Mouse (Mus musculus) E14TG2a.4 (cell line): ENCODE measurements around the gene Lin52.

Source experiments
- H3K27me3 ChIP-seq: 2 replicates; pipeline ENCODE4 v1.6.1; 2014; ENCODE audit warnings: low read length, control low read depth; ENCODE audit not compliant: insufficient read depth
- H3K36me3 ChIP-seq: 2 replicates; pipeline ENCODE4 v1.6.1; 2014; ENCODE audit warnings: low read length, control low read depth; ENCODE audit not compliant: insufficient read depth
- H3K4me1 ChIP-seq: replicated peaks from 2 replicates; pipeline ENCODE4 v1.6.1; 2014; ENCODE audit warnings: low read depth, low read length, control low read depth
- H3K4me3 ChIP-seq: replicated peaks from 2 replicates; pipeline ENCODE4 v1.5.1; 2014; ENCODE audit warnings: mild to moderate bottlenecking, low read length
- H3K9me3 ChIP-seq: 2 replicates; pipeline ENCODE4 v1.6.1; 2014; ENCODE audit warnings: low read length, control low read depth
- CTCF ChIP-seq: conservative IDR thresholded peaks from 2 replicates; pipeline ENCODE4 v1.5.1; 2014; ENCODE audit warnings: low read length
- NANOG ChIP-seq: IDR thresholded peaks from 2 replicates; pipeline ENCODE4 v1.6.1; 2014; ENCODE audit warnings: borderline replicate concordance, low read length, mixed read lengths
- POU5F1 ChIP-seq: IDR thresholded peaks from 2 replicates; pipeline ENCODE4 v1.6.1; 2014; ENCODE audit warnings: low read length, borderline replicate concordance

Lin52 gene

GRCm38 (mm10) chr12:84451801-84452200, 579 bp downstream of the Lin52 start:
- Histone ChIP-seq H3K27me3 (no peaks in the 10 kb centered on the region), H3K4me3 (peak overlapping the region; percentile 99), H3K9me3 (no peaks in the 10 kb centered on the region), H3K4me1 (peaks cover 23% of the 10 kb centered on the region), H3K36me3 (peaks cover 27% of the 10 kb centered on the region)
- TF ChIP-seq POU5F1 = no peak
- TF ChIP-seq NANOG = no peak
- TF ChIP-seq CTCF = no peak

DNA sequence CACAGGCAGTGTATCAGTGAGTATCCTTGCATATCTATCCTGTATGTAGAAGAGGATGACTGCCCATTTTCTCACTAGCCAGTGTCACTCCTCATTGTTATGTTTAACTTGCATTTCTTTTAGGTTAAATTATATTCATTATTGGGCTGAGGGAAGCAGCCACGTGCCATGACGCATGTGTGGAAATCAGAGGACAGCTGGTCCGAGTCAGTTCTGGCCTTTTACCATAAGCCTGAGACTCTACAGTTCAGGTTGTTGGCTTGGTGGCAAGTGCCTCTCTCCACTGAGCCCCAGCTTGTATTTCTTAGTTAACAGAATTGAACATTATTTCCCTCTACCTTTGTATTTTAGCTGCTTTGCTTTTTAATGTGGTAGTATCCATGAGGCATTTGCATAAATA, 5.7 kb downstream of the Lin52 start:
- TF ChIP-seq NANOG = no peak
- no peak for TF ChIP-seq CTCF
- TF ChIP-seq POU5F1 = no peak
- H3K9me3 ChIP-seq = no peaks in the 10 kb centered on the region
- no peaks in the 10 kb centered on the region for H3K27me3 ChIP-seq
- H3K4me1 ChIP-seq = peaks cover 14% of the 10 kb centered on the region
- peaks cover 73% of the 10 kb centered on the region for H3K36me3 ChIP-seq
- no peak overlapping the region for H3K4me3 ChIP-seq

- peaks cover 90% of the 10 kb centered on the region for H3K36me3 ChIP-seq
- H3K9me3 ChIP-seq = no peaks in the 10 kb centered on the region
- 0 out of 2 replicates have a peak, but pooled peaks cover 5% of the 10 kb centered on the region for H3K4me1 ChIP-seq
- TF ChIP-seq POU5F1 = no peak
- peak; percentile 15; the same call in 1 of the 2 replicates for TF ChIP-seq CTCF
- no peak overlapping the region for H3K4me3 ChIP-seq
- no peaks in the 10 kb centered on the region for H3K27me3 ChIP-seq
Measured at GRCm38 (mm10) chr12:84459845-84460244, 8.6 kb downstream of the Lin52 start.

GRCm38 (mm10) chr12:84461416-84461815, 10.2 kb downstream of the Lin52 start:
- Histone ChIP-seq H3K4me3 (no peak overlapping the region), H3K9me3 (no peaks in the 10 kb centered on the region), H3K36me3 (peaks cover 93% of the 10 kb centered on the region), H3K27me3 (no peaks in the 10 kb centered on the region), H3K4me1 (0 out of 2 replicates have a peak, but pooled peaks cover 5% of the 10 kb centered on the region)
- no peak for TF ChIP-seq NANOG
- no peak for TF ChIP-seq CTCF
- no peak for TF ChIP-seq POU5F1

GRCm38 (mm10) chr12:84462856-84463255, 11.6 kb downstream of the Lin52 start:
- no peaks in the 10 kb centered on the region for H3K27me3 ChIP-seq
- no peak overlapping the region for H3K4me3 ChIP-seq
- 0 out of 2 replicates have a peak, but pooled peaks cover 5% of the 10 kb centered on the region for H3K4me1 ChIP-seq
- H3K9me3 ChIP-seq = no peaks in the 10 kb centered on the region
- TF ChIP-seq NANOG (no peak), POU5F1 (no peak), CTCF (no peak)
- H3K36me3 ChIP-seq = peaks cover 93% of the 10 kb centered on the region

DNA sequence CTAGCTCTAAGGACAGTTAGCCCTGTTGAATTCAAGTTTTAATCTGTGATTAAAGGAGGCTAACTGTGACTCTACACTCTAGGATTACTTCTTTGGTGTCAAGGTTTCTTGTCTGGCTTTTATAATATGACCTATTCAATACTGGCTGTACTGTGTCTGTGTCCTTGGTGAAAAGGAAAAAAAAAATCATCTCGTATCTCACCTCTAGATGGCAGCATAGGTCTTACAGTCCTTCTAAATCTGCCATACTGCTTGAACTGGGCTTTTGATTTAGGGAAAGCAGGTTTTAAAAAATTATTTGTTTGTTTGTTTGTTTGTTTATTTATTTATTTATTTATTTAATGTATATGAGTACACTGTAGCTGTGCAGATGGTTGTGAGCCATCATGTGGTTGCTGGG, 17.5 kb downstream of the Lin52 start:
- no peaks in the 10 kb centered on the region for H3K27me3 ChIP-seq
- TF ChIP-seq POU5F1 (no peak), CTCF (no peak; the same call in none of the 2 replicates), NANOG (no peak)
- peaks cover 81% of the 10 kb centered on the region for H3K36me3 ChIP-seq
- H3K9me3 ChIP-seq = no peaks in the 10 kb centered on the region
- 0 out of 2 replicates have a peak, but pooled peaks cover 4% of the 10 kb centered on the region for H3K4me1 ChIP-seq
- H3K4me3 ChIP-seq = no peak overlapping the region

- Histone ChIP-seq H3K4me3 (no peak overlapping the region), H3K9me3 (no peaks in the 10 kb centered on the region), H3K36me3 (peaks cover 69% of the 10 kb centered on the region), H3K4me1 (peaks cover 45% of the 10 kb centered on the region), H3K27me3 (no peaks in the 10 kb centered on the region)
- TF ChIP-seq POU5F1 (no peak), NANOG (no peak), CTCF (no peak)
Measured at GRCm38 (mm10) chr12:84478937-84479336, 27.7 kb downstream of the Lin52 start.

GRCm38 (mm10) chr12:84481251-84481650, 30.0 kb downstream of the Lin52 start:
- H3K36me3 ChIP-seq = peaks cover 62% of the 10 kb centered on the region
- H3K4me3 ChIP-seq = no peak overlapping the region
- no peaks in the 10 kb centered on the region for H3K27me3 ChIP-seq
- no peaks in the 10 kb centered on the region for H3K9me3 ChIP-seq
- H3K4me1 ChIP-seq = peaks cover 52% of the 10 kb centered on the region
- TF ChIP-seq CTCF (no peak), POU5F1 (no peak), NANOG (no peak)

- H3K36me3 ChIP-seq = peaks cover 59% of the 10 kb centered on the region
- no peaks in the 10 kb centered on the region for H3K9me3 ChIP-seq
- no peak overlapping the region for H3K4me3 ChIP-seq
- H3K27me3 ChIP-seq = no peaks in the 10 kb centered on the region
- H3K4me1 ChIP-seq = peaks cover 61% of the 10 kb centered on the region
- no peak for TF ChIP-seq CTCF
Measured at GRCm38 (mm10) chr12:84482778-84483585, 31.8 kb downstream of the Lin52 start.
